Mouse (Mus musculus) embryonic fibroblast, embryonic 13.5 days (primary cell): Measurements from ENCODE around the gene Ankrd11. TPM values are rescaled to one million over a fixed set of nuclear protein-coding genes. Genes with fewer than 3 reads are reported as not detected.
A peak's percentile ranks its signal among the peaks of the same experiment; 100 is the strongest.

Experiments used
- H3K27ac ChIP-seq: 2 replicates; pipeline ENCODE4 v1.5.1; 2012; ENCODE audit warnings: low read length, control low read depth, inconsistent platforms; ENCODE audit not compliant: insufficient read depth
- H3K4me1 ChIP-seq: 2 replicates; pipeline ENCODE4 v1.6.1; 2011; ENCODE audit warnings: low read length; ENCODE audit not compliant: control insufficient read depth, insufficient read depth
- H3K4me3 ChIP-seq: 2 replicates; pipeline ENCODE4 v1.5.1; 2011; ENCODE audit warnings: mild to moderate bottlenecking, control low read depth, low read length; ENCODE audit not compliant: insufficient read depth
- CTCF ChIP-seq: IDR thresholded peaks from 2 replicates; pipeline ENCODE4 v1.5.1; 2011; ENCODE audit warnings: mild to moderate bottlenecking, control low read depth, low read length, moderate library complexity, borderline replicate concordance; ENCODE audit not compliant: insufficient read depth
- POLR2A ChIP-seq: IDR thresholded peaks from 2 replicates; pipeline ENCODE4 v1.6.1; 2011; ENCODE audit warnings: low read depth, mild to moderate bottlenecking, control low read depth, low read length, moderate library complexity
- polyA plus RNA-seq: library from polyadenylated mRNA; stranded (reverse); fragments of >200 nt; gene quantifications from 2 replicates; pipeline ENCODE4 v1.2.4, GENCODE M21; 2011; ENCODE audit warnings: low read depth; ENCODE audit not compliant: missing spikeins, insufficient read length

The Ankrd11 gene
- 76.2 and 83.5 TPM in 2 replicates for polyA plus RNA-seq

GRCm38 (mm10) chr8:123042158-123042973 is at the start of gene Ankrd11:
Ankrd11 (minus strand) TSS chr8:123042277.
- Histone ChIP-seq H3K27ac (peak within 1 kb of the TSS; percentile 87), H3K4me3 (peak within 1 kb of the TSS; percentile 73), H3K4me1 (peaks cover 5% of the 10 kb centered on the region)
- TF ChIP-seq CTCF: no peak
- TF ChIP-seq POLR2A: peak; percentile 99

GRCm38 (mm10) chr8:123087289-123087688 is 45.2 kb upstream of the Ankrd11 start:
- Histone ChIP-seq H3K27ac (no peak overlapping the region), H3K4me3 (no peak overlapping the region), H3K4me1 (no peaks in the 10 kb centered on the region)
- no peak for TF ChIP-seq CTCF
- no peak for TF ChIP-seq POLR2A

- no peaks in the 10 kb centered on the region for H3K4me1 ChIP-seq
- H3K27ac ChIP-seq: no peak overlapping the region
- TF ChIP-seq POLR2A (no peak), CTCF (no peak)
- H3K4me3 ChIP-seq: no peak overlapping the region
Measured at GRCm38 (mm10) chr8:123083610-123084009, 41.5 kb upstream of the Ankrd11 start.

DNA sequence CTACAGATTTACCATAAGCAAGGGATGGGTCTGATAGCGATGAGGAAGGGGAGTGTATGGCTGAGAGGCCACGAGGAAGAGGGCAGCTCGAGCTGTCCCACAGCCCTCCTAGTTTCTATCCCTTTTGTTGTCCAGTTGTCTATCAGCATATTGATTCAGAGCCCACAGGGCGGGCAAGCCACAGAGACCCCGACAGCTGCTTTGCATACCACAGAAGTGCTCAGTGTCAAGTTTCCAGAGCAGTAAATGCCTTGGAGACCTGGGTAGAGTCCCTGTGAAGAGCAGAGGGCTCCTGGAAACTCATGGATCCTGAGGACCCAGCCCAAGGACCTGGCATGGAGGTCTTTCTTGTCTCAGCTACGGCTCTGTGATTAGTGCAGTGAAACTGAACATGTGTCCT is 40.9 kb upstream of the Ankrd11 start:
- TF ChIP-seq CTCF: no peak
- TF ChIP-seq POLR2A: no peak
- Histone ChIP-seq H3K27ac (no peak overlapping the region), H3K4me1 (no peaks in the 10 kb centered on the region), H3K4me3 (no peak overlapping the region)

DNA sequence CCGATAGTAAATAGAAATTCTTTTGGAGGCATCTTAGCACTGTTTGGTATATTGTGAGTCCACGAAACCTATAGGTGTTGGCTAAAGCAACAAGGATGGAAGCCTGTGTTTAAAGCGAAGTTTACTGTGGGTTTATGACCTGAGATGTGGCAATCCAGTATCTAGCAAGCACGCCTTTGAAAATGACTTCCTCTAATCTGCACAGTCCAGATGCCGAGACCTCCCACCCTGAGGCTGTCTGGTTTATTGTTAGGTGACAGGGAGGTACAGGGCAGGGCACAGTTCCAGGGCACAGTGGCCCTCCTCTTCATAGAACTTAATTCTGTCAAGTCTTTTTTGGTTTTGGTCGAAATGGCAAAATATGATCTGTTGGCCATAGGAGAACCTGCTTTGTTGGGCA is 35.1 kb upstream of the Ankrd11 start:
- Histone ChIP-seq H3K27ac (no peak overlapping the region), H3K4me1 (no peaks in the 10 kb centered on the region), H3K4me3 (no peak overlapping the region)
- TF ChIP-seq CTCF: no peak
- no peak for TF ChIP-seq POLR2A

GRCm38 (mm10) chr8:123071176-123071575 is 29.1 kb upstream of the Ankrd11 start:
- Histone ChIP-seq H3K27ac (no peak overlapping the region), H3K4me3 (no peak overlapping the region), H3K4me1 (peaks cover 7% of the 10 kb centered on the region; the same call in 1 of the 2 replicates)
- TF ChIP-seq CTCF (no peak), POLR2A (no peak)

DNA sequence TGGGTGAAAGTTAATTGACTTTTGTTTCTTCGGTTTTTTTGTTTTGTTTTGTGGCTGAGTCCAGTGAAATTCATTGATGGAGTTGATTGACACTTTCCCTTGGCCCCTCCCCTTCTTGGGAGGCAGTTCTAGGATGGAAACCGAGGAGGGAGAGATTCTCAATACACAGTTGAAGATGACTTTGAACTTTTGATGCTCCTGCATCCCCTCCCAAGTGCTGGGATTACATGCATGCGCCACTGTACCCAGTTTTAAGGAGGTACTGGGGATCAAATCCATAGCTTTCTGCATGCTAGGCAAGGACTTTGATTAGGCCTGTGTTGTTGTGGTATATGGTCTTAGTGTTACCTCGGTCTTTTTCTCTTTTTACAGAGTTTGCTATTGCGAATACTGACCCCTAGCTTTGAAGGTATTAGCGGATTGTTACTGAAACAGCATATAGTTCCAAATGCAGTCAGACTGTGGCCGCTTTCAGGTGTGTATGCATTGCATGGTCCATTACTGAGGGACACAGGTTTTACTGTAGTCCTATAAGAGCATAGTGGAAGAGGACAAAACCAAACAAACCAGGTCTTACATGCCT is 24.1 kb upstream of the Ankrd11 start:
- TF ChIP-seq CTCF: no peak
- TF ChIP-seq POLR2A: no peak
- Histone ChIP-seq H3K4me1 (peaks cover 7% of the 10 kb centered on the region; the same call in 1 of the 2 replicates), H3K27ac (peak overlapping the region; percentile 72), H3K4me3 (peak overlapping the region; percentile 90)

GRCm38 (mm10) chr8:123065214-123066100 is 23.4 kb upstream of the Ankrd11 start:
- peak overlapping the region; percentile 79 for H3K27ac ChIP-seq
- peaks cover 7% of the 10 kb centered on the region; the same call in 1 of the 2 replicates for H3K4me1 ChIP-seq
- H3K4me3 ChIP-seq: peak overlapping the region; percentile 90
- peak; percentile 93 for TF ChIP-seq POLR2A
- TF ChIP-seq CTCF: peak; percentile 67; the same call in 1 of the 2 replicates

- TF ChIP-seq CTCF (no peak), POLR2A (no peak)
- H3K4me3 ChIP-seq: peak overlapping the region; percentile 41
- H3K27ac ChIP-seq: peak overlapping the region; percentile 79
- peaks cover 7% of the 10 kb centered on the region; the same call in 1 of the 2 replicates for H3K4me1 ChIP-seq
Measured at GRCm38 (mm10) chr8:123064809-123065213, 22.7 kb upstream of the Ankrd11 start.
